Mouse (Mus musculus) E14TG2a.4 (cell line): Measurements from ENCODE around the gene Atxn1.

Source experiments
- CTCF ChIP-seq: conservative IDR thresholded peaks from 2 replicates; pipeline ENCODE4 v1.5.1; 2014; ENCODE audit warnings: low read length
- NANOG ChIP-seq: IDR thresholded peaks from 2 replicates; pipeline ENCODE4 v1.6.1; 2014; ENCODE audit warnings: borderline replicate concordance, low read length, mixed read lengths
- POU5F1 ChIP-seq: IDR thresholded peaks from 2 replicates; pipeline ENCODE4 v1.6.1; 2014; ENCODE audit warnings: low read length, borderline replicate concordance

DNA sequence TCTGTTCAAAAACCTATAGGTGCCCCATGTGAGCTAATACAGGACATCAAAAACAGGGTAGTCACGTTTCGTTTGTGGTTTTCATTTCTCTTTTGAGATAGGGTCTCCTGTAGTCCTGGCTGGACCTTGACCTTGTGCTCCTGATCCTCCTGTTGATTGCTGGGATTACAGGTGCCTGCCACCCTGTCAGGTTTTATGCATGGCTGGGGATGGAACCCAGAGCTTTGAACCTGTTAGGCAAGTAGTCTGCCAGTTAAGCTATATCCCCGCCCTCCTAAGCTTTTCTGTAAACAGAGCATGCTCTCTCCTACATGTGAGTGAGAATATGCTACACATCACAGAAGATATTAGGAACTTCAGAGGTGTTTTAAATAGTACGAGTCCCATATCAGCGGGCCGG, 361.2 kb downstream of the Atxn1 start:
- TF ChIP-seq CTCF (no peak), NANOG (no peak), POU5F1 (no peak)
